Mouse (Mus musculus): ENCODE measurements around the gene Cc2d2a. TPM values are rescaled to one million over a fixed set of nuclear protein-coding genes. Genes with fewer than 3 reads are reported as not detected.

Cc2d2a gene
- polyA plus RNA-seq, 1 experiment from 2014 or later: 10.1 TPM

DNA sequence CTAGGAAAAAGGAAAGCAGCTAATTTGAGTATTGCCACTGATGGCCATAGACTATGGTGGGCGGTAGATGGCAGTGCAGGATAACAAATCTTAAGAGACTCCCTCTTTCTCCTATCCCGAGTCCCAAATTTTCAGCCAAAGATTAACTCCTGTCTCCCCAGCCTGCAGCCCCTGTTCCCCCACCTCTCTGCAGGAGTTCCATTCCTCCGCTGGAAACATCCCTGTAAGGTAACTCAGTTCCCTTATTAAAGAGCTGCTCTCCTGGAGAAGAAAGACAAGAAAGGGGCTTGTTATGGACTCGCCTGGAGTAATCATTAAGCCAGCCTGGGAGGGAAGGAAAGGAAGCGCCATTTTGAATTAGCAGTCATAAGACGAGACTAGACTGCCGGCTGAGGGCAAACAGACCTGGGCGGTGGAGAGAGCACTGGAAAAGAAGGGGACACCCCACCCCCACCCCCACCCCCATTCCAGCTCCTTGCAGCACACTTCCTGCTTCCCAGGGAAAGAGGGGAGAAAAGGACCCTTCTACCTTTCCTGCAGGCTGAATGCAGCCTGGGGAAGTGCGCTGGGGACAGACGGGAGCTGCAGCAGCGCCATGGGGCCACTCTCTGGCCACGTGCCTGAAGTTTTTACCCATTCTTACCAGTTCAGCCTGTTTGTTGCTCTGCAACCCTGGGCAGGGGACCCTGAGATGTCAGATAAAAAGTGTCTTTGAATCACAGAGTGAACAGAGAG lies 10.2 kb downstream of the Cc2d2a start:
- no peaks in the 10 kb centered on the region for H3K27me3 ChIP-seq
- peak overlapping the region; percentile 56 for H3K4me2 ChIP-seq (replicated peaks)
- peak; percentile 95 for ATAC-seq (ENCODE audit: low FRiP score)
- H3K36me3 ChIP-seq: peaks cover 5% of the 10 kb centered on the region; the same call in 1 of the 2 replicates
- peak overlapping the region; percentile 48 for H3K4me3 ChIP-seq
- no peaks in the 10 kb centered on the region for H3K9me3 ChIP-seq (replicated peaks)
- H3K9ac ChIP-seq: peak overlapping the region; percentile 71
- H3K27ac ChIP-seq: peak overlapping the region; percentile 81
- under 1% methylated on average over 12 of the region's 12 CpGs for WGBS
- peaks cover 5% of the 10 kb centered on the region for H3K4me1 ChIP-seq

DNA sequence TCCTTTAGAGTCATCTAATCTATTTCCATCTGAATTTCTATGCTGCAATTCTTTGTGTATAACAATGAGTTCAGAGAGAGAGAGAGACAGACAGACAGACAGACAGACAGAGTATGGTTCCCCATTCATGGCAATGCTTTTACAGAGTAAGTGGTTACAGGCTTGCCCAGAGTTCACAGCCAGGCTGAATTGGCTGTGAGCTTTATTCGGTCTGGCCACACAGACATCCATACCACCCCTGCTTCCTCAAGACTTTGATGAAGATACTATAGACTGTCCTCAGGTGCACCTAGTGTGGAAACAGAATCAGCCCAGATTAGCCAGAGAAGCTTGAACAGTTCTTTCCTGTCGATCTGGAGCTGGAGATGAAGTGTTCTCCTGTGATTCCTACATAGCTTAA lies 10.9 kb downstream of the Cc2d2a start:
- H3K27me3 ChIP-seq: no peaks in the 10 kb centered on the region
- peaks cover 5% of the 10 kb centered on the region for H3K4me1 ChIP-seq
- H3K4me2 ChIP-seq (replicated peaks): peak overlapping the region; percentile 56
- H3K36me3 ChIP-seq: peaks cover 5% of the 10 kb centered on the region; the same call in 1 of the 2 replicates
- no peak overlapping the region for H3K27ac ChIP-seq
- H3K9ac ChIP-seq: peak overlapping the region; percentile 71
- 87% methylated on average over 2 of the region's 2 CpGs for WGBS
- peak; percentile 10; the same call in 1 of the 2 replicates for ATAC-seq (ENCODE audit: low FRiP score)
- no peaks in the 10 kb centered on the region for H3K9me3 ChIP-seq (replicated peaks)
- H3K4me3 ChIP-seq: peak overlapping the region; percentile 48

DNA sequence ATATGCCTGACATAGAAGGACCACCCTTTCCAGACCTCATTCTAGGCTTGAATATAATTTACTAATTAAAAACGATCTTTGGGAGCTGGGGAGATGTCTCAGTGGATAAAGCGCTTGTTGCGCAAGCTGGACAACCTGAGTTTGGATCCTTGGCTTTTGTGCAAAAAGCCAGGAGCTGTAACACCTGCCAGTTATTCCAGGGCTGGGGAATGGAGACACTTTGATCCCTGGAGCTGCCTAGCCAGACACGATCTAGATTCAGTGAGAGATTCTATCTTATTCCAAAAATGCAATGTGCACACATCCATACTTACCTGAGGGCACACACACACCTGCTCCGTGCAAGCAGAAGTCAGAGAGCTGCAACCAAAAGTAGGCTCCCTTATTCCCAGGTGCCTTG lies 23.3 kb downstream of the Cc2d2a start:
- Histone ChIP-seq H3K4me2 (replicated peaks) (no peak overlapping the region), H3K27me3 (no peaks in the 10 kb centered on the region), H3K4me3 (no peak overlapping the region), H3K36me3 (peaks cover 66% of the 10 kb centered on the region), H3K27ac (no peak overlapping the region), H3K4me1 (no peaks in the 10 kb centered on the region), H3K9ac (no peak overlapping the region), H3K9me3 (replicated peaks) (no peaks in the 10 kb centered on the region)
- no peak for ATAC-seq (ENCODE audit: low FRiP score)
- WGBS: 94% methylated on average over 5 of the region's 5 CpGs

DNA sequence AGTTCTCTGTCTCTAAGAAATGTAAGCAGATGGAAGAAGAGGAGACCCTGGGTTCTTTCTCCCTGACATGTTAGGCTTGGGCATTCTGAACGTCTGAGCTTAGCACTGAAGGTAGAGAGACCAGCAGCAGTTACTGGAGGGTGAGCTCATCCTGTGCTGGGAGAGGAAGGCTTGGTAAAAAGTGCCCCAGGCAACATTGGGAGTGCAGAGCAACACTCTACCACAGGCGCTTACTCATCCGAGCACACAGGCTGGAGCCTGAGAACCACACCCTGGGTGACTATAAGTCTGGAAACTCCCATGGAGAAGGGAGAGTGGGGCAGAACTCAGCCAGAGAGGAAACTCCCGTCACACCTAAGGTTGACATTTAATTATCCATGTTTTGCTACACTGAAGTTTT lies 30.3 kb downstream of the Cc2d2a start:
- Histone ChIP-seq H3K9ac (no peak overlapping the region), H3K27me3 (no peaks in the 10 kb centered on the region), H3K36me3 (peaks cover 57% of the 10 kb centered on the region), H3K4me1 (no peaks in the 10 kb centered on the region), H3K9me3 (replicated peaks) (no peaks in the 10 kb centered on the region), H3K4me2 (replicated peaks) (no peak overlapping the region), H3K4me3 (no peak overlapping the region), H3K27ac (no peak overlapping the region)
- ATAC-seq (ENCODE audit: low FRiP score): no peak
- 76% methylated on average over 4 of the region's 4 CpGs for WGBS

DNA sequence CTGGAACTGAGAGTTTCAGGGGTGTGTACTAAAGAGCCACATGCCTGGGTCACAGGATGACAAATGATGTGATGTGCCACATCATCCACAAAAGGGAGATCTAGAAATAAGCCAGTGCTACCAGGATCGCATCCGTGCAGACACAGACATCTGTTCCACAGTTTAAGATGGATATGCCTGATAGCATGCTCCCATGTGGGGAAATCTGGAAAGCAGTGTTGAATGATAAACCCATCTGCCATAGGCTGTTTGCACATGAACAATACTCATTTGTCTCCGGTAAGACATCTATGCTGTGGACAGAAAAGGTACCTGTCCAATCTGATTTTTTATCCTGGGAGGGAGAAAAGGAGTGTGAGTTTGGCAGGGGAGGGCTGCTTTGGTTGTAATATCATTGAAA lies 35.0 kb downstream of the Cc2d2a start:
- H3K36me3 ChIP-seq: peaks cover 47% of the 10 kb centered on the region
- no peaks in the 10 kb centered on the region for H3K4me1 ChIP-seq
- WGBS: 64% methylated on average over 3 of the region's 3 CpGs
- no peak overlapping the region for H3K4me2 ChIP-seq (replicated peaks)
- no peak overlapping the region for H3K9ac ChIP-seq
- no peak overlapping the region for H3K27ac ChIP-seq
- no peaks in the 10 kb centered on the region for H3K27me3 ChIP-seq
- ATAC-seq (ENCODE audit: low FRiP score): no peak
- H3K4me3 ChIP-seq: no peak overlapping the region
- no peaks in the 10 kb centered on the region for H3K9me3 ChIP-seq (replicated peaks)

DNA sequence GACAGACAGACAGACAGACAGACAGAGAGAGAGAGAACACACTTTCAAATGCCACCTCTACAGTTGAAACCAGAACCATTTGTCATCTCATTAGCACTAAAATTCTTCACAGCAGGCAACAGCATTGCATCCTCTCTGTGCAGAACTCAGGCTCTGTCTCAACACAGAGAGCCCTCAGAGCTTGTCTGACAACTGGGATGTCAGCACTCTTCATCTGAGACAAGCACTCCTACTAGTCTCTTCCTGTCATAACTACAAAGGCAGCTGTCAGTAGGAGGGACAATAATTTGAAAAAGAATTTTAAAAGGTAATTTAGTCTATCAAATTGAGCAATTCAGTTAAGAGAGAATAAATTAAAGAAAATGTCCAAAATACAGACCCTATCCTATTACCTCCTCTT lies 37.1 kb downstream of the Cc2d2a start:
- no peak for ATAC-seq (ENCODE audit: low FRiP score)
- Histone ChIP-seq H3K9me3 (replicated peaks) (no peaks in the 10 kb centered on the region), H3K27ac (no peak overlapping the region), H3K36me3 (peaks cover 61% of the 10 kb centered on the region), H3K4me3 (no peak overlapping the region), H3K27me3 (no peaks in the 10 kb centered on the region), H3K9ac (no peak overlapping the region), H3K4me2 (replicated peaks) (no peak overlapping the region), H3K4me1 (no peaks in the 10 kb centered on the region)

DNA sequence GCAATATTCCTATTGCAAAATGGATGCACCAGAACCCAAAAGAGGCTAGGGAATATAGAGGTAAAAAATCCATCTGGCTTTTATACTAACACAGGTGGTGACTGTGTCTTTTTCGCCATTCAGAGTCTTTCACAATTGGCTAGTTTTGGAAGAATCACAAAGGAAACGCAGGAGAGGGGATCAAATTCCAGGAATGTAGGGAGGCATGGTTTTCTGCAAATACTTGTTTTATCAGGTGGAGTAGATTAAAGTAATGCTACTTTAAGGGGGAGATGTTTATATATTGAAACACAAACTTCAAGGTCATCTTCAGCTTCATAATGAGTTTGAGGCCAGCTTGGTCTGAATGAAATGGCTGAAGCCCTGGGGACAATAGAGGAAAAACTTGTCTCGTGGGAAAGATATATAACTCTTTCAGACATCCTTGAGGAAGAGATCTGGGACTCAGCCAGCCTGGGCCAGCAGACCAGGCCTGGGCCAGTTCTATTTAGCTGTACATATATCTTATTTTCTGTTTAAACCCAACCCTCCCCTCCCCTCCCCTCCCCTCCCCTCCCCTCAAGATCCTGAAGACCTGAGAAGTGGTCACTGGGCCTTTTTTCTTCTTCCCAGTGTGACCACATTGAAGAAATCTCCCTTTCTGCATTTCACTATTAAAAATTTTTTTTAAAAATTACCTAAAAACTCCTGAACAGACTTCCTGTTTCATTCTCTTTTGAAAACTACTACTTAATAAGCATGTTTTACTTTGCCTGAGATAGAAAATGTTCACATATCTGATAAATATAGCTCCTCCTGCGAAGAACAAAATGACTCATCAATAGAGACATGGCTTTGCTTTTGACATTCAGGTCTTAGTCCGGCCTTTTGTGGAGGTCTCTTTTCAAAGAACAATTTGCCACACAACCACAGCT lies 59.6 kb downstream of the Cc2d2a start:
- Histone ChIP-seq H3K9ac (no peak overlapping the region), H3K9me3 (replicated peaks) (no peaks in the 10 kb centered on the region), H3K4me3 (no peak overlapping the region), H3K4me2 (replicated peaks) (no peak overlapping the region), H3K27ac (no peak overlapping the region), H3K27me3 (no peaks in the 10 kb centered on the region), H3K4me1 (no peaks in the 10 kb centered on the region), H3K36me3 (peaks cover 31% of the 10 kb centered on the region)
- ATAC-seq (ENCODE audit: low FRiP score): no peak
- 76% methylated on average over 5 of the region's 5 CpGs for WGBS

DNA sequence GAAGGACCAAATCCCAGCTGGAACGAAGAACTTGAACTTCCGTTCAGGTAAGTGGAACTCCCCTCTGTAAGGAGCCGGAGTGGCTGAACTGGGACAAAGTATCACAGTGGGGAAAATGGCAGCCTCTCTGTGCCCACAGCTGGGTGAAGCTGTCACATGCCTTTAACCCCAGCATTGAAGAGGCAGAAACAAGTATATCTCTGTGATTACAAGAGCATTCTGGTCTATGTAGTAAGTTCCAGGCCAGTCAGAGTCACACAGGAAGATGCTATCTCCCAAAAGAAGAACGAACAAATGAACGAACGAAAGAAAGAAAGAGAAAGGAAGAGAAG lies 60.3 kb downstream of the Cc2d2a start:
- Histone ChIP-seq H3K36me3 (peaks cover 33% of the 10 kb centered on the region), H3K9me3 (replicated peaks) (no peaks in the 10 kb centered on the region), H3K4me2 (replicated peaks) (no peak overlapping the region), H3K27me3 (no peaks in the 10 kb centered on the region), H3K4me3 (no peak overlapping the region), H3K27ac (no peak overlapping the region), H3K4me1 (no peaks in the 10 kb centered on the region), H3K9ac (no peak overlapping the region)
- 88% methylated on average over 6 of the region's 6 CpGs for WGBS
- ATAC-seq (ENCODE audit: low FRiP score): no peak

DNA sequence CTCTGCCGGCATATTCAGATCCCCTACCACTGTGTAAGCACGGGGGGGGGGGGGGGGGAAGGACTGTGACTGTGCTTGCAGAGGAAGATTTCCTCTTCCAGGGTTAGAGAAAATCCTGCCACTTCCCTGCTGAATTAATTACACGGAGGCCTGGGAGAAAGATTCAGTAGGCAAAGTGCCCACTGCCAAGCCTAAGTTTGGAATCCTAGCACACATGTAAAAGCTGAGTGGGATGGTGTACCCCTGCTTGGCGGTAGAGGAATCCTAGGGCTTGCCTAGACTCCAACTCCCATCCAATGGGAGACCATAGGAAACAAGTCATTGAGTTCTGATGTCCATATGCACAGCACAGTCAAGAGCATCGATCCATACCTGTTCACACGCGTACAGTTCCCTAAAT lies 61.7 kb downstream of the Cc2d2a start:
- Histone ChIP-seq H3K27me3 (no peaks in the 10 kb centered on the region), H3K36me3 (peaks cover 27% of the 10 kb centered on the region), H3K4me3 (no peak overlapping the region), H3K9me3 (replicated peaks) (no peaks in the 10 kb centered on the region), H3K4me2 (replicated peaks) (no peak overlapping the region), H3K4me1 (no peaks in the 10 kb centered on the region), H3K27ac (no peak overlapping the region), H3K9ac (no peak overlapping the region)
- ATAC-seq (ENCODE audit: low FRiP score): no peak
- WGBS: 81% methylated on average over 7 of the region's 7 CpGs

DNA sequence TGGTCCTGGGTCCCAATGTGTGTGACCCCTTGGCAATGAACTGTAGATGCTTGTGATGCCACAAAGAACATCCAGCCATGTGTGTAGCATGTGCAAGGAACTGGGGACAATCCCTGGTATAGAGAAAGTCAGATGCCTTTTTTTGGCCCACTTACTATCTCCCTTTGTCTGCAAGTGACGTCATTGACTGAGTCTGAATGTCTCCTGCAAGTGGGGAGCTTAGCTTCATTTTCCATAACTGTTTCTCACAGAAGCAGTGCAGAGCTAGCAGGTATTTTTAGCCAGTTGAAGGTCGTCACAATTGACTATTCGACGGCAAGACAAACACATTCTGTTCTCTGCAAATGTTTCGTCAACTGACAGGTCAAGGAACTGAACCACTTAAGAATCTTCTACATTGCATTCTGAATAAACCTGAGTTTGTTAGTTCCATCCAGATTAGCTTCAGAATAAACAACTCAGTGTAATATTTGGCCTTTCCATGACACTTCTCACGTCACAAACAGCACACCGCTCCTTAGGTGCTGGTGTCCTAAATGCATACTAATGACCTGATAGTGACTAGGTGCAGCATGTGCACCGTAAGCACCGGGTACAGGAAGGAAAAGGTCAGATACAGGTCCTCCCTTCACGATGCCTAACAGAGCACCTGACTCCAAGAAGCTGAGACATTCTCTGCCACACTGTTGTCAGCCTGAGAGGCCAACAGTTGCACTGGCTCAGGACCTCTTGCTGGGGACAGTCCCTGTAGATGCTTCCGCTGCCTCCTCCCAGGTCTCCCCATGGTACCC lies 66.4 kb downstream of the Cc2d2a start:
- Histone ChIP-seq H3K9ac (no peak overlapping the region), H3K9me3 (replicated peaks) (no peaks in the 10 kb centered on the region), H3K36me3 (peaks cover 20% of the 10 kb centered on the region), H3K4me1 (no peaks in the 10 kb centered on the region), H3K4me2 (replicated peaks) (no peak overlapping the region), H3K27ac (no peak overlapping the region), H3K27me3 (no peaks in the 10 kb centered on the region), H3K4me3 (no peak overlapping the region)
- WGBS: 88% methylated on average over 11 of the region's 11 CpGs
- no peak for ATAC-seq (ENCODE audit: low FRiP score)

DNA sequence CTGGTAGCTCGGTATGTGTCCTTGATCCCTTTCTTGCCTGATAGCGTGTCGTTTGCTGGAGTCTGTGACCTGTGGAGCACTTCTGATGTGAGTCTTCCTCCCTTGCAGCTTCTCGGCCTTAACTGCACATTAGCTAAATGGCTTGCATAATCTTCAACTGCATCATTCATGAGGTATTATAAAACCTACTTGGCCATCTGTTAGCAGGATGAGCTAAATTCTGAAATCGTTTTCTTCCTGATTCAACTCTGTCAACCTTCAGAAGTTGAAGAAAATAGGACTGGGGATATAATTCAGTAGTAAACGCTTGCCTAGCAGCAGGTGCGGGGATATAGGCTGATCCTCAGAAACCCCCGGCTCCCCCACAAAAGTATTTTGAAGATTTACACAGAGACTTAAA lies 70.2 kb downstream of the Cc2d2a start:
- 80% methylated on average over 8 of the region's 8 CpGs for WGBS
- no peak overlapping the region for H3K27ac ChIP-seq
- no peak overlapping the region for H3K4me2 ChIP-seq (replicated peaks)
- H3K9ac ChIP-seq: no peak overlapping the region
- H3K36me3 ChIP-seq: peaks cover 26% of the 10 kb centered on the region
- H3K4me3 ChIP-seq: no peak overlapping the region
- H3K9me3 ChIP-seq (replicated peaks): no peaks in the 10 kb centered on the region
- ATAC-seq (ENCODE audit: low FRiP score): no peak
- H3K4me1 ChIP-seq: no peaks in the 10 kb centered on the region
- no peaks in the 10 kb centered on the region for H3K27me3 ChIP-seq

DNA sequence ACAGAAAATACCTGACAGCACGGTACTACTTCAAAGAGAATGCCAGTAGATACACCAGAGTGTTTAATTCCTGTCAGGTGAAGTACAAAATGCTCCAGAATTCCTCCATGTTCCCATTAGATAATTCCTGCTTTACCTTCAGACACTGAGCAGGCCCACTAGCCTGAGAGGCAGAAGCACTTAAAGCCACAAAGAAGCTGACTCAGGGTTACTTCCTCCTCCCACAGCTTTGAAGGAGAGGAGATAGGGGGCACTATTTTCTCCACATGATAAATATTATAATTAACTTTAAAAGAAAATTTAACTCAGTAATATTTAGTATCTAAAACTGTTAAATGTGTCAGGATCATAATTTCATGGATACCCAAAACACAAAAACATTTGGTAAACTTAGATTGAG lies 82.0 kb downstream of the Cc2d2a start:
- no peaks in the 10 kb centered on the region for H3K9me3 ChIP-seq (replicated peaks)
- 98% methylated on average over 1 of the region's 1 CpGs for WGBS
- no peaks in the 10 kb centered on the region for H3K27me3 ChIP-seq
- no peak overlapping the region for H3K27ac ChIP-seq
- H3K4me1 ChIP-seq: no peaks in the 10 kb centered on the region
- no peak overlapping the region for H3K9ac ChIP-seq
- H3K4me3 ChIP-seq: no peak overlapping the region
- no peak for ATAC-seq (ENCODE audit: low FRiP score)
- peaks cover 11% of the 10 kb centered on the region for H3K36me3 ChIP-seq
- H3K4me2 ChIP-seq (replicated peaks): no peak overlapping the region

All from hindbrain, embryonic 12.5 days (tissue).